Mouse (Mus musculus) duodenum, adult 2 months (tissue): ENCODE results near the gene Calm4. TPM values are rescaled to one million over a fixed set of nuclear protein-coding genes. Genes with fewer than 3 reads are reported as not detected.

ENCODE experiments used
- polyA plus RNA-seq: library from polyadenylated mRNA; depleted of rRNA; stranded (reverse); fragments of >200 nt; gene quantifications from 2 replicates; pipeline ENCODE4 v1.2.3, GENCODE M21; 2012; ENCODE audit warnings: low replicate concordance; rRNA removed

Calm4 gene
- polyA plus RNA-seq = not detected in 2 replicates

DNA sequence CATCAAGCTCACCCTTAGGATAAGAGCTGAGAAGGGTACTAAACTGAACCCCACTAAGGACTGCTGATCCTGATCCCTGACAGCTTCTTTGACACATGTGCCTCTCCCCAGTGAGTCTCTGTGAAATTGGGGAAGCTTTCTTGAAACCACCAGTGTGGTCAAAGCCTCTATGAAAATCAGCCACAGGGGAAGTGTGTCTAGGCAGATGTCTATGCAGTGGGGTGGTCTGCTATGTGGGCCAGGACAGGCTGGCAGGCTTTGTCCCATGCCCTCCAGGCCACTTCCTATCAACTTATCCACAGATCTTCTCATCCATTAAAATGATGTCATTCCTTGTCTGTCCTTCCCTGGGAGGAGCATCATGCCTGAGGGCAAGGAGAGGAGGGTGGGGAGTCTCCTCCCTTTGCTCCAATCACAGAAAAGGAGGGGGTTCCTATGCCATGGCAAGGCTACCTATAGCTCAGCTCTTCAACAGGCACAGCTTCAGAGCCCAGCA lies at the start of gene Calm4:
Calm4 (plus strand) TSS at position 446 of the 496 bp plus-strand sequence.

DNA sequence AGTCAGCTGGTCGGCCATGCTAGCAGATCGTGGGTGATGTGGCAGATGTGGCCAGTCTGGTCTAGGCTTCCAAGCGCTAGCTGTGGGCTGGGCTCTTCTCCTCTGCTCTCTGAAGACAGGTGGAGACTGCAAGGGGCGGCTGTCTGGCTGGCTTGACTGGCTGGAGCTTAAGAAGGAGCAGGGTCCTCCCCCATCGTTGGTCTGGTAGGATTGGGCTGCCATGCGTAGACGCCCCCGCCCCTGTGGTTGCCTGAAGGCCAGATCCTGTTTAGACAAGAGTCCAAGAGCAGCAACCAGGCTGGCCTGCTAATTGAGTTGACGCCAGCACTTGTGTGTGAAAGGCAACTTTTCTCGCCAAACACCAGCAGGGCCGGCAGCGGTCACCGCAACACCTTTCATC lies 33.4 kb upstream of the Calm4 start, which contains the start of gene Calml3:
Calml3 (minus strand) TSS at position 131 of the 400 bp plus-strand sequence.

DNA sequence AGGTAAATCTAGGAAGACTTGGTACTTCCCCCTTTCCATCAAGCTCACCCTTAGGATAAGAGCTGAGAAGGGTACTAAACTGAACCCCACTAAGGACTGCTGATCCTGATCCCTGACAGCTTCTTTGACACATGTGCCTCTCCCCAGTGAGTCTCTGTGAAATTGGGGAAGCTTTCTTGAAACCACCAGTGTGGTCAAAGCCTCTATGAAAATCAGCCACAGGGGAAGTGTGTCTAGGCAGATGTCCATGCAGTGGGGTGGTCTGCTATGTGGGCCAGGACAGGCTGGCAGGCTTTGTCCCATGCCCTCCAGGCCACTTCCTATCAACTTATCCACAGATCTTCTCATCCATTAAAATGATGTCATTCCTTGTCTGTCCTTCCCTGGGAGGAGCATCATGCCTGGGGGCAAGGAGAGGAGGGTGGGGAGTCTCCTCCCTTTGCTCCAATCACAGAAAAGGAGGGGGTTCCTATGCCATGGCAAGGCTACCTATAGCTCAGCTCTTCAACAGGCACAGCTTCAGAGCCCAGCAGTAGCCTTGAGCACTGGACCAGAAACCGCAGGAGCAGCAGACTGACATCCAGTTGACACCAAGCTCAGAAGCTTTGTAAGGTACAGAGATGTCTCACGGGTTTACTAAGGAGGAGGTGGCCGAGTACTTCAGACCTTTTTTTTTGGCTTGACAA lies 16.2 kb downstream of the Calm4 start, which contains the start of gene Calm5:
Calm5 (plus strand) TSS at position 526 of the 686 bp plus-strand sequence.

Other genes starting within 250 kb of the Calm4 start
- gene Fam208b, start 226.6 kb upstream of the Calm4 start, polyA plus RNA-seq = 0.18 and 0.47 TPM in 2 replicates
- gene Asb13, start 203.7 kb upstream of the Calm4 start, polyA plus RNA-seq = 14.8 and 19.7 TPM in 2 replicates
- gene Calml3, start 33.4 kb upstream of the Calm4 start, polyA plus RNA-seq = not detected in 2 replicates
- not detected in 2 replicates for gene Calm5, start 16.4 kb downstream of the Calm4 start, polyA plus RNA-seq
- 23.2 and 32.9 TPM in 2 replicates for gene Net1, start 80.5 kb downstream of the Calm4 start, polyA plus RNA-seq
- 17.8 and 30.3 TPM in 2 replicates for gene Tubal3, start 80.5 kb downstream of the Calm4 start, polyA plus RNA-seq
- 2.0 and 4.2 TPM in 2 replicates for gene Ucn3, start 107.6 kb downstream of the Calm4 start, polyA plus RNA-seq
- 0.40 and 1.2 TPM in 2 replicates for gene Akr1c14, start 211.3 kb downstream of the Calm4 start, polyA plus RNA-seq